Mouse (Mus musculus): Measurements from ENCODE around the gene Dhx40. TPM values are rescaled to one million over a fixed set of nuclear protein-coding genes. Genes with fewer than 3 reads are reported as not detected.
A peak's percentile ranks its signal among the peaks of the same experiment; 100 is the strongest.

Gene Dhx40
- polyA plus RNA-seq, 1 experiment from 2014 or later = 38.4 TPM

GRCm38 (mm10) chr11:86839716-86840447, 32.3 kb upstream of the Dhx40 start:
- H3K36me3 ChIP-seq (ENCODE audit: insufficient read depth, low read length) = no peaks in the 10 kb centered on the region
- no peak overlapping the region for H3K4me2 ChIP-seq (replicated peaks; ENCODE audit: low read depth, low read length)
- H3K4me3 ChIP-seq (ENCODE audit: low read length) = no peak overlapping the region
- no peaks in the 10 kb centered on the region for H3K27me3 ChIP-seq (ENCODE audit: insufficient read depth, low read length)
- H3K9ac ChIP-seq (replicated peaks; ENCODE audit: low read length) = no peak overlapping the region
- no peaks in the 10 kb centered on the region for H3K9me3 ChIP-seq (ENCODE audit: low read length)
- peak overlapping the region; percentile 84 for H3K27ac ChIP-seq (ENCODE audit: low read length)
- ATAC-seq (ENCODE audit: low FRiP score, low TSS enrichment) = no peak
- 49% methylated on average over 7 of the region's 7 CpGs for WGBS
- H3K4me1 ChIP-seq (ENCODE audit: insufficient read depth, low read length) = peaks cover 23% of the 10 kb centered on the region

GRCm38 (mm10) chr11:86838792-86839191, 31.2 kb upstream of the Dhx40 start:
- no peaks in the 10 kb centered on the region for H3K36me3 ChIP-seq (ENCODE audit: insufficient read depth, low read length)
- ATAC-seq (ENCODE audit: low FRiP score, low TSS enrichment) = no peak
- WGBS = 77% methylated on average over 1 of the region's 1 CpGs
- no peaks in the 10 kb centered on the region for H3K27me3 ChIP-seq (ENCODE audit: insufficient read depth, low read length)
- H3K9ac ChIP-seq (replicated peaks; ENCODE audit: low read length) = no peak overlapping the region
- no peak overlapping the region for H3K27ac ChIP-seq (ENCODE audit: low read length)
- no peak overlapping the region for H3K4me2 ChIP-seq (replicated peaks; ENCODE audit: low read depth, low read length)
- peaks cover 31% of the 10 kb centered on the region for H3K4me1 ChIP-seq (ENCODE audit: insufficient read depth, low read length)
- H3K4me3 ChIP-seq (ENCODE audit: low read length) = no peak overlapping the region
- no peaks in the 10 kb centered on the region for H3K9me3 ChIP-seq (ENCODE audit: low read length)

- H3K27ac ChIP-seq (ENCODE audit: low read length) = no peak overlapping the region
- no peak overlapping the region for H3K4me2 ChIP-seq (replicated peaks; ENCODE audit: low read depth, low read length)
- H3K27me3 ChIP-seq (ENCODE audit: insufficient read depth, low read length) = no peaks in the 10 kb centered on the region
- H3K36me3 ChIP-seq (ENCODE audit: insufficient read depth, low read length) = no peaks in the 10 kb centered on the region
- peaks cover 38% of the 10 kb centered on the region for H3K4me1 ChIP-seq (ENCODE audit: insufficient read depth, low read length)
- no peak overlapping the region for H3K9ac ChIP-seq (replicated peaks; ENCODE audit: low read length)
- ATAC-seq (ENCODE audit: low FRiP score, low TSS enrichment) = peak; percentile 37; the same call in 1 of the 2 replicates
- no peak overlapping the region for H3K4me3 ChIP-seq (ENCODE audit: low read length)
- WGBS = 57% methylated on average over 2 of the region's 2 CpGs
- H3K9me3 ChIP-seq (ENCODE audit: low read length) = no peaks in the 10 kb centered on the region
Observed at GRCm38 (mm10) chr11:86836366-86836765, 28.8 kb upstream of the Dhx40 start.

GRCm38 (mm10) chr11:86834628-86835338, 27.2 kb upstream of the Dhx40 start:
- peaks cover 23% of the 10 kb centered on the region for H3K4me1 ChIP-seq (ENCODE audit: insufficient read depth, low read length)
- WGBS = 39% methylated on average over 8 of the region's 8 CpGs
- no peaks in the 10 kb centered on the region for H3K9me3 ChIP-seq (ENCODE audit: low read length)
- 0 out of 2 replicates have a peak, but pooled peaks have one; percentile 14 for ATAC-seq (ENCODE audit: low FRiP score, low TSS enrichment)
- H3K4me3 ChIP-seq (ENCODE audit: low read length) = no peak overlapping the region
- H3K9ac ChIP-seq (replicated peaks; ENCODE audit: low read length) = no peak overlapping the region
- peak overlapping the region; percentile 74 for H3K27ac ChIP-seq (ENCODE audit: low read length)
- H3K4me2 ChIP-seq (replicated peaks; ENCODE audit: low read depth, low read length) = no peak overlapping the region
- no peaks in the 10 kb centered on the region for H3K36me3 ChIP-seq (ENCODE audit: insufficient read depth, low read length)
- no peaks in the 10 kb centered on the region for H3K27me3 ChIP-seq (ENCODE audit: insufficient read depth, low read length)

GRCm38 (mm10) chr11:86834050-86834449, 26.5 kb upstream of the Dhx40 start:
- Histone ChIP-seq H3K9me3 (ENCODE audit: low read length) (no peaks in the 10 kb centered on the region), H3K4me3 (ENCODE audit: low read length) (no peak overlapping the region), H3K36me3 (ENCODE audit: insufficient read depth, low read length) (no peaks in the 10 kb centered on the region), H3K4me2 (replicated peaks; ENCODE audit: low read depth, low read length) (no peak overlapping the region), H3K27me3 (ENCODE audit: insufficient read depth, low read length) (no peaks in the 10 kb centered on the region), H3K27ac (ENCODE audit: low read length) (peak overlapping the region; percentile 74), H3K9ac (replicated peaks; ENCODE audit: low read length) (no peak overlapping the region), H3K4me1 (ENCODE audit: insufficient read depth, low read length) (peaks cover 16% of the 10 kb centered on the region)
- peak; percentile 83 for ATAC-seq (ENCODE audit: low FRiP score, low TSS enrichment)
- WGBS = 48% methylated on average over 7 of the region's 7 CpGs

- no peaks in the 10 kb centered on the region for H3K36me3 ChIP-seq (ENCODE audit: insufficient read depth, low read length)
- H3K4me3 ChIP-seq (ENCODE audit: low read length) = no peak overlapping the region
- H3K9ac ChIP-seq (replicated peaks; ENCODE audit: low read length) = no peak overlapping the region
- WGBS = 49% methylated on average over 3 of the region's 3 CpGs
- no peaks in the 10 kb centered on the region for H3K27me3 ChIP-seq (ENCODE audit: insufficient read depth, low read length)
- H3K27ac ChIP-seq (ENCODE audit: low read length) = peak overlapping the region; percentile 78
- H3K9me3 ChIP-seq (ENCODE audit: low read length) = no peaks in the 10 kb centered on the region
- H3K4me2 ChIP-seq (replicated peaks; ENCODE audit: low read depth, low read length) = no peak overlapping the region
- peak; percentile 54; the same call in 1 of the 2 replicates for ATAC-seq (ENCODE audit: low FRiP score, low TSS enrichment)
- H3K4me1 ChIP-seq (ENCODE audit: insufficient read depth, low read length) = peaks cover 16% of the 10 kb centered on the region
Observed at GRCm38 (mm10) chr11:86833153-86833552, 25.6 kb upstream of the Dhx40 start.

- no peaks in the 10 kb centered on the region for H3K27me3 ChIP-seq (ENCODE audit: insufficient read depth, low read length)
- no peak overlapping the region for H3K4me3 ChIP-seq (ENCODE audit: low read length)
- no peak for ATAC-seq (ENCODE audit: low FRiP score, low TSS enrichment)
- H3K4me1 ChIP-seq (ENCODE audit: insufficient read depth, low read length) = peaks cover 6% of the 10 kb centered on the region; the same call in 1 of the 2 replicates
- H3K27ac ChIP-seq (ENCODE audit: low read length) = peak overlapping the region; percentile 7; the same call in 1 of the 2 replicates
- no peak overlapping the region for H3K9ac ChIP-seq (replicated peaks; ENCODE audit: low read length)
- H3K36me3 ChIP-seq (ENCODE audit: insufficient read depth, low read length) = no peaks in the 10 kb centered on the region
- 30% methylated on average over 6 of the region's 6 CpGs for WGBS
- H3K4me2 ChIP-seq (replicated peaks; ENCODE audit: low read depth, low read length) = no peak overlapping the region
- no peaks in the 10 kb centered on the region for H3K9me3 ChIP-seq (ENCODE audit: low read length)
Observed at GRCm38 (mm10) chr11:86828396-86828795, 20.9 kb upstream of the Dhx40 start.

- H3K9me3 ChIP-seq (ENCODE audit: low read length) = no peaks in the 10 kb centered on the region
- no peak overlapping the region for H3K4me3 ChIP-seq (ENCODE audit: low read length)
- 48% methylated on average over 2 of the region's 2 CpGs for WGBS
- peaks cover 2% of the 10 kb centered on the region; the same call in 1 of the 2 replicates for H3K4me1 ChIP-seq (ENCODE audit: insufficient read depth, low read length)
- H3K27me3 ChIP-seq (ENCODE audit: insufficient read depth, low read length) = no peaks in the 10 kb centered on the region
- H3K27ac ChIP-seq (ENCODE audit: low read length) = peak overlapping the region; percentile 7; the same call in 1 of the 2 replicates
- no peak overlapping the region for H3K4me2 ChIP-seq (replicated peaks; ENCODE audit: low read depth, low read length)
- H3K36me3 ChIP-seq (ENCODE audit: insufficient read depth, low read length) = no peaks in the 10 kb centered on the region
- no peak overlapping the region for H3K9ac ChIP-seq (replicated peaks; ENCODE audit: low read length)
- ATAC-seq (ENCODE audit: low FRiP score, low TSS enrichment) = no peak
Observed at GRCm38 (mm10) chr11:86827476-86828245, 20.1 kb upstream of the Dhx40 start.

GRCm38 (mm10) chr11:86824433-86824832, 16.9 kb upstream of the Dhx40 start:
- Histone ChIP-seq H3K27me3 (ENCODE audit: insufficient read depth, low read length) (no peaks in the 10 kb centered on the region), H3K27ac (ENCODE audit: low read length) (no peak overlapping the region), H3K4me1 (ENCODE audit: insufficient read depth, low read length) (no peaks in the 10 kb centered on the region), H3K36me3 (ENCODE audit: insufficient read depth, low read length) (no peaks in the 10 kb centered on the region), H3K4me3 (ENCODE audit: low read length) (no peak overlapping the region), H3K9ac (replicated peaks; ENCODE audit: low read length) (no peak overlapping the region), H3K4me2 (replicated peaks; ENCODE audit: low read depth, low read length) (no peak overlapping the region), H3K9me3 (ENCODE audit: low read length) (no peaks in the 10 kb centered on the region)
- no peak for ATAC-seq (ENCODE audit: low FRiP score, low TSS enrichment)
- 92% methylated on average over 6 of the region's 7 CpGs for WGBS
